Mouse (Mus musculus) myocyte (in vitro differentiated cells): ENCODE measurements around the gene Nfia. TPM values are rescaled to one million over a fixed set of nuclear protein-coding genes. Genes with fewer than 3 reads are reported as not detected.

Experiments
- H3K27me3 ChIP-seq: one replicate; pipeline ENCODE4 v1.6.1; 2011; ENCODE audit not compliant: control insufficient read depth, insufficient read depth, insufficient read length
- H3K36me3 ChIP-seq: one replicate; pipeline ENCODE4 v1.6.1; 2011; ENCODE audit not compliant: control insufficient read depth, insufficient read depth
- H3K4me2 ChIP-seq: one replicate; pipeline ENCODE4 v1.6.1; 2011; ENCODE audit warnings: low read depth, control low read depth
- H3K4me3 ChIP-seq: one replicate; pipeline ENCODE4 v1.5.1; 2011; ENCODE audit warnings: mild to moderate bottlenecking, control low read depth, moderate library complexity
- H3K79me2 ChIP-seq: one replicate; pipeline ENCODE4 v1.6.1; 2011; ENCODE audit not compliant: control insufficient read depth, insufficient read depth
- H3ac ChIP-seq: one replicate; pipeline ENCODE4 v1.6.1; 2011; ENCODE audit not compliant: control insufficient read depth, insufficient read length
- CEBPB ChIP-seq: IDR thresholded peaks from 2 replicates; pipeline ENCODE4 v1.6.1; 2011; ENCODE audit warnings: mild to moderate bottlenecking, moderate library complexity; ENCODE audit not compliant: poor library complexity, insufficient read depth, severe bottlenecking
- E2F4 ChIP-seq: IDR thresholded peaks from one replicate; pipeline ENCODE4 v1.6.1; 2011; ENCODE audit warnings: mild to moderate bottlenecking, control low read depth, moderate library complexity; ENCODE audit not compliant: insufficient read depth
- MAX ChIP-seq: IDR thresholded peaks from one replicate; pipeline ENCODE4 v1.6.1; 2011; ENCODE audit warnings: low read depth, mild to moderate bottlenecking, control low read depth
- MYOD1 ChIP-seq, 3 experiments: IDR thresholded peaks; one replicate each; pipeline ENCODE4 v1.6.1; 2011; ENCODE audit warnings: control low read depth in 2 of 3, low read depth in 2 of 3, mild to moderate bottlenecking in 2 of 3, moderate library complexity in 1 of 3; ENCODE audit not compliant: insufficient read length in 2 of 3, control insufficient read depth in 1 of 3
- MYOG ChIP-seq, 3 experiments: IDR thresholded peaks; one replicate each; pipeline ENCODE4 v1.6.1; 2011; ENCODE audit warnings: control low read depth in 2 of 3, low read depth in 2 of 3, mild to moderate bottlenecking in 2 of 3; ENCODE audit not compliant: insufficient read length in 2 of 3, control insufficient read depth in 1 of 3, insufficient read depth in 1 of 3
- POLR2A ChIP-seq: IDR thresholded peaks from one replicate; pipeline ENCODE4 v1.6.1; 2011; ENCODE audit warnings: low read depth, mild to moderate bottlenecking, control low read depth, moderate library complexity; ENCODE audit not compliant: insufficient read length
- POLR2AphosphoS2 ChIP-seq: IDR thresholded peaks from one replicate; pipeline ENCODE4 v1.6.1; 2011; ENCODE audit warnings: low read depth, control low read depth; ENCODE audit not compliant: insufficient read length
- REST ChIP-seq: IDR thresholded peaks from one replicate; pipeline ENCODE4 v1.6.1; 2011; ENCODE audit warnings: mild to moderate bottlenecking, control low read depth, moderate library complexity; ENCODE audit not compliant: insufficient read depth, insufficient read length
- SRF ChIP-seq: IDR thresholded peaks from one replicate; pipeline ENCODE4 v1.6.1; 2011; ENCODE audit warnings: low read depth; ENCODE audit not compliant: control insufficient read depth, insufficient read length
- TCF12 ChIP-seq: IDR thresholded peaks from one replicate; pipeline ENCODE4 v1.6.1; 2011; ENCODE audit warnings: mild to moderate bottlenecking, control low read depth; ENCODE audit not compliant: poor library complexity, insufficient read depth, severe bottlenecking
- TCF3 ChIP-seq: IDR thresholded peaks from one replicate; pipeline ENCODE4 v1.6.1; 2011; ENCODE audit warnings: low read depth, control low read depth; ENCODE audit not compliant: insufficient read length
- USF1 ChIP-seq: IDR thresholded peaks from one replicate; pipeline ENCODE4 v1.6.1; 2011; ENCODE audit warnings: low read depth, mild to moderate bottlenecking, control low read depth, moderate library complexity
- polyA plus RNA-seq: library from polyadenylated mRNA; unstranded; fragments of >200 nt; fragmentation: generic; extraction: Trizol; gene quantifications from one replicate; pipeline ENCODE4 v1.2.1, GENCODE M21; 2012; ENCODE audit warnings: missing spikeins

Nfia gene
- polyA plus RNA-seq, 1 experiment, result 0.25 TPM

GRCm38 (mm10) chr4:97953886-97954285 lies 181.4 kb downstream of the Nfia start:
- no peak overlapping the region for H3K4me2 ChIP-seq
- H3K27me3 ChIP-seq, result no peaks in the 10 kb centered on the region
- no peaks in the 10 kb centered on the region for H3K36me3 ChIP-seq
- no peaks in the 10 kb centered on the region for H3K79me2 ChIP-seq
- H3K4me3 ChIP-seq, result no peak overlapping the region
- no peak overlapping the region for H3ac ChIP-seq
- TF ChIP-seq SRF, result no peak
- TF ChIP-seq REST, result no peak
- TF ChIP-seq MAX, result no peak
- no peak for TF ChIP-seq TCF12
- TF ChIP-seq USF1, result no peak
- no peak for TF ChIP-seq E2F4
- no peak for TF ChIP-seq POLR2A
- no peak for TF ChIP-seq CEBPB
- TF ChIP-seq POLR2AphosphoS2, result no peak
- no peak for TF ChIP-seq TCF3
- TF ChIP-seq MYOG (IDR thresholded peaks at IDR 0.05; ENCODE audit: control insufficient read depth in 1 of 3, insufficient read depth in 1 of 3, insufficient read length in 2 of 3, low read depth in 2 of 3), result no peak

GRCm38 (mm10) chr4:97958121-97958520 lies 185.6 kb downstream of the Nfia start:
- H3K36me3 ChIP-seq, result no peaks in the 10 kb centered on the region
- H3ac ChIP-seq, result no peak overlapping the region
- H3K79me2 ChIP-seq, result no peaks in the 10 kb centered on the region
- no peaks in the 10 kb centered on the region for H3K27me3 ChIP-seq
- TF ChIP-seq CEBPB (no peak), MYOD1 (IDR thresholded peaks at IDR 0.05; ENCODE audit: control insufficient read depth in 1 of 3, insufficient read length in 2 of 3, low read depth in 2 of 3) (no peak), POLR2AphosphoS2 (no peak), MAX (no peak), POLR2A (no peak), TCF3 (no peak), E2F4 (no peak), REST (no peak), USF1 (no peak)
- H3K4me3 ChIP-seq, result no peak overlapping the region
- H3K4me2 ChIP-seq, result no peak overlapping the region

GRCm38 (mm10) chr4:97962856-97963255 lies 190.3 kb downstream of the Nfia start:
- no peak for TF ChIP-seq SRF
- no peak for TF ChIP-seq CEBPB
- Histone ChIP-seq H3K36me3 (no peaks in the 10 kb centered on the region), H3K27me3 (no peaks in the 10 kb centered on the region), H3K4me3 (no peak overlapping the region), H3K4me2 (no peak overlapping the region), H3K79me2 (no peaks in the 10 kb centered on the region), H3ac (no peak overlapping the region)

GRCm38 (mm10) chr4:97963951-97964350 lies 191.4 kb downstream of the Nfia start:
- no peaks in the 10 kb centered on the region for H3K79me2 ChIP-seq
- no peaks in the 10 kb centered on the region for H3K36me3 ChIP-seq
- H3K4me3 ChIP-seq, result no peak overlapping the region
- no peak overlapping the region for H3ac ChIP-seq
- no peak overlapping the region for H3K4me2 ChIP-seq
- no peak for TF ChIP-seq MAX
- no peak for TF ChIP-seq SRF
- TF ChIP-seq REST, result no peak
- TF ChIP-seq MYOG (IDR thresholded peaks at IDR 0.05; ENCODE audit: control insufficient read depth in 1 of 3, insufficient read depth in 1 of 3, insufficient read length in 2 of 3, low read depth in 2 of 3), result no peak
- no peak for TF ChIP-seq MYOD1 (IDR thresholded peaks at IDR 0.05; ENCODE audit: control insufficient read depth in 1 of 3, insufficient read length in 2 of 3, low read depth in 2 of 3)
- TF ChIP-seq TCF12, result no peak
- H3K27me3 ChIP-seq, result no peaks in the 10 kb centered on the region

- Histone ChIP-seq H3K79me2 (no peaks in the 10 kb centered on the region), H3K36me3 (no peaks in the 10 kb centered on the region), H3K27me3 (no peaks in the 10 kb centered on the region), H3ac (no peak overlapping the region), H3K4me3 (no peak overlapping the region), H3K4me2 (no peak overlapping the region)
- TF ChIP-seq CEBPB, result no peak
- no peak for TF ChIP-seq REST
- TF ChIP-seq POLR2A, result no peak
- TF ChIP-seq POLR2AphosphoS2, result no peak
- TF ChIP-seq MAX, result no peak
- no peak for TF ChIP-seq MYOG (IDR thresholded peaks at IDR 0.05; ENCODE audit: control insufficient read depth in 1 of 3, insufficient read depth in 1 of 3, insufficient read length in 2 of 3, low read depth in 2 of 3)
- TF ChIP-seq TCF12, result no peak
- no peak for TF ChIP-seq E2F4
- TF ChIP-seq MYOD1 (IDR thresholded peaks at IDR 0.05; ENCODE audit: control insufficient read depth in 1 of 3, insufficient read length in 2 of 3, low read depth in 2 of 3), result no peak
Observed at GRCm38 (mm10) chr4:97968786-97969348, 196.3 kb downstream of the Nfia start.
